Mouse (Mus musculus) MEL (cell line): ENCODE measurements around the gene Phf21a. TPM values are rescaled to one million over a fixed set of nuclear protein-coding genes. Genes with fewer than 3 reads are reported as not detected.
A peak's percentile ranks its signal among the peaks of the same experiment; 100 is the strongest.

Source experiments
- DNase-seq: peaks from one replicate; pipeline ENCODE4 v3.0.0; 2011; ENCODE audit warnings: low read depth, low spot score
- H3K27ac ChIP-seq: 2 replicates; pipeline ENCODE4 v1.5.1; 2012; ENCODE audit warnings: low read depth, mild to moderate bottlenecking, control low read depth, low read length, moderate library complexity; ENCODE audit not compliant: control insufficient read depth
- H3K27me3 ChIP-seq, 2 experiments: fragments of 150-350 bp in 1 of 2; sonication (generic) in 1 of 2; 2 replicates each; pipeline ENCODE4 v1.6.1; 2012; ENCODE audit warnings: low read length in 2 of 2, mild to moderate bottlenecking in 2 of 2, improper control_type of control experiment in 1 of 2, moderate library complexity in 1 of 2; ENCODE audit not compliant: insufficient read depth in 2 of 2, control insufficient read depth in 1 of 2
- H3K36me3 ChIP-seq, 2 experiments: 2 replicates each; pipeline ENCODE4 v1.6.1; 2012 to 2014; ENCODE audit warnings: low read length in 2 of 2, improper control_type of control experiment in 1 of 2, inconsistent platforms in 1 of 2, mild to moderate bottlenecking in 1 of 2; ENCODE audit not compliant: insufficient read depth in 2 of 2, control insufficient read depth in 1 of 2
- H3K4me1 ChIP-seq, 2 experiments: fragments of 150-350 bp in 1 of 2; sonication (generic) in 1 of 2; 2 replicates each; pipeline ENCODE4 v1.6.1; 2012; ENCODE audit warnings: low read length in 2 of 2, improper control_type of control experiment in 1 of 2, mild to moderate bottlenecking in 1 of 2; ENCODE audit not compliant: insufficient read depth in 2 of 2, control insufficient read depth in 1 of 2
- H3K4me3 ChIP-seq, 2 experiments: fragments of 150-350 bp in 1 of 2; sonication (generic) in 1 of 2; 2 replicates each; pipeline ENCODE4 v1.5.1; 2012; ENCODE audit warnings: low read depth in 2 of 2, low read length in 2 of 2, mild to moderate bottlenecking in 2 of 2, moderate library complexity in 2 of 2, control low read depth in 1 of 2, improper control_type of control experiment in 1 of 2; ENCODE audit not compliant: control insufficient read depth in 1 of 2, insufficient read depth in 1 of 2
- H3K79me2 ChIP-seq: 2 replicates; pipeline ENCODE4 v1.6.1; 2012; ENCODE audit warnings: mild to moderate bottlenecking, low read length, moderate library complexity; ENCODE audit not compliant: control insufficient read depth, poor library complexity, insufficient read depth
- H3K9ac ChIP-seq: 2 replicates; pipeline ENCODE4 v1.6.1; 2012; ENCODE audit warnings: low read depth, mild to moderate bottlenecking, control low read depth, low read length, moderate library complexity; ENCODE audit not compliant: control insufficient read depth, poor library complexity, severe bottlenecking
- H3K9me3 ChIP-seq: fragments of 150-350 bp; sonication (generic); replicated peaks from 2 replicates; pipeline ENCODE4 v1.6.1; 2012; ENCODE audit warnings: mild to moderate bottlenecking, low read length, improper control_type of control experiment, moderate library complexity; ENCODE audit not compliant: insufficient read depth
- CHD1 ChIP-seq: IDR thresholded peaks from 2 replicates; pipeline ENCODE4 v1.6.1; 2012; ENCODE audit warnings: low read depth, mild to moderate bottlenecking, inconsistent platforms, low read length, improper control_type of control experiment
- CTCF ChIP-seq, 3 experiments: IDR thresholded peaks in 2 of 3; conservative IDR thresholded peaks in 1 of 3; 2 replicates each; pipeline ENCODE4 v1.5.1; 2011 to 2012; ENCODE audit warnings: low read length in 3 of 3, low read depth in 2 of 3, mild to moderate bottlenecking in 2 of 3, improper control_type of control experiment in 1 of 3, inconsistent platforms in 1 of 3, mixed read lengths in 1 of 3, moderate library complexity in 1 of 3; ENCODE audit not compliant: control insufficient read depth in 1 of 3, insufficient read depth in 1 of 3, poor library complexity in 1 of 3, severe bottlenecking in 1 of 3
- ELF1 ChIP-seq: IDR thresholded peaks from 2 replicates; pipeline ENCODE4 v1.6.1; 2014; ENCODE audit warnings: low read depth, mild to moderate bottlenecking, inconsistent platforms, low read length, improper control_type of control experiment, moderate library complexity
- HCFC1 ChIP-seq: IDR thresholded peaks from 2 replicates; pipeline ENCODE4 v1.6.1; 2012; ENCODE audit warnings: low read depth, mild to moderate bottlenecking, inconsistent platforms, low read length, improper control_type of control experiment, moderate library complexity
- JUND ChIP-seq: IDR thresholded peaks from 2 replicates; pipeline ENCODE4 v1.6.1; 2011; ENCODE audit warnings: low read depth, mild to moderate bottlenecking, improper control_type of control experiment, low read length
- MEF2A ChIP-seq: IDR thresholded peaks from 2 replicates; pipeline ENCODE4 v1.6.1; 2014; ENCODE audit warnings: low read depth, mild to moderate bottlenecking, inconsistent platforms, low read length, improper control_type of control experiment; ENCODE audit not compliant: poor library complexity, insufficient replicate concordance, severe bottlenecking; ENCODE audit errors: extremely low read depth
- MXI1 ChIP-seq: IDR thresholded peaks from 2 replicates; pipeline ENCODE4 v1.6.1; 2011; ENCODE audit warnings: mild to moderate bottlenecking, low read depth, low read length, improper control_type of control experiment
- NRF1 ChIP-seq: IDR thresholded peaks from 2 replicates; pipeline ENCODE4 v1.6.1; 2014; ENCODE audit warnings: low read depth, mild to moderate bottlenecking, inconsistent platforms, low read length, improper control_type of control experiment, moderate library complexity; ENCODE audit not compliant: poor library complexity, insufficient read depth, severe bottlenecking
- RAD21 ChIP-seq: IDR thresholded peaks from 2 replicates; pipeline ENCODE4 v1.6.1; 2011; ENCODE audit warnings: mild to moderate bottlenecking, low read depth, low read length, improper control_type of control experiment
- SIN3A ChIP-seq: IDR thresholded peaks from 2 replicates; pipeline ENCODE4 v1.6.1; 2012; ENCODE audit warnings: low read length, improper control_type of control experiment, inconsistent platforms
- SMC3 ChIP-seq: IDR thresholded peaks from 2 replicates; pipeline ENCODE4 v1.6.1; 2011; ENCODE audit warnings: low read depth, low read length, improper control_type of control experiment
- TAL1 ChIP-seq: IDR thresholded peaks from 2 replicates; pipeline ENCODE4 v1.6.1; 2012; ENCODE audit warnings: mild to moderate bottlenecking, inconsistent platforms, low read length, moderate library complexity, mixed read lengths
- TCF12 ChIP-seq: IDR thresholded peaks from 2 replicates; pipeline ENCODE4 v1.6.1; 2014; ENCODE audit warnings: low read depth, mild to moderate bottlenecking, inconsistent platforms, low read length, improper control_type of control experiment, moderate library complexity
- USF2 ChIP-seq, 2 experiments: IDR thresholded peaks; 2 replicates each; pipeline ENCODE4 v1.6.1; 2011 to 2012; ENCODE audit warnings: improper control_type of control experiment in 2 of 2, low read length in 2 of 2, borderline replicate concordance in 1 of 2, inconsistent platforms in 1 of 2, low read depth in 1 of 2, mild to moderate bottlenecking in 1 of 2; ENCODE audit not compliant: insufficient read depth in 1 of 2
- ZMIZ1 ChIP-seq: IDR thresholded peaks from 2 replicates; pipeline ENCODE4 v1.6.1; 2012; ENCODE audit warnings: low read depth, mild to moderate bottlenecking, inconsistent platforms, low read length, improper control_type of control experiment, moderate library complexity
- ZNF384 ChIP-seq: IDR thresholded peaks from 2 replicates; pipeline ENCODE4 v1.6.1; 2012; ENCODE audit warnings: low read depth, mild to moderate bottlenecking, inconsistent platforms, low read length, improper control_type of control experiment
- polyA plus RNA-seq, 2 experiments: library from polyadenylated mRNA; stranded (reverse) in 1 of 2; unstranded in 1 of 2; fragments of >175 nt in 1 of 2; fragments of >200 nt in 1 of 2; gene quantifications; 2 replicates each; pipeline versions ENCODE4 v1.2.1 to v1.2.4; 2012; ENCODE audit warnings: low replicate concordance in 2 of 2, low read depth in 1 of 2; ENCODE audit not compliant: insufficient read length in 2 of 2, insufficient read depth in 1 of 2, missing spikeins in 1 of 2
- total RNA-seq: library from RNA; depleted of rRNA; stranded (reverse); fragments of 300-350 nt; gene quantifications from 2 replicates; pipeline ENCODE4 v1.2.3, GENCODE M21; 2012

Gene Phf21a
- total and polyA plus RNA-seq, 3 experiments, result 4.7 to 245 (median 15.6) TPM

DNA sequence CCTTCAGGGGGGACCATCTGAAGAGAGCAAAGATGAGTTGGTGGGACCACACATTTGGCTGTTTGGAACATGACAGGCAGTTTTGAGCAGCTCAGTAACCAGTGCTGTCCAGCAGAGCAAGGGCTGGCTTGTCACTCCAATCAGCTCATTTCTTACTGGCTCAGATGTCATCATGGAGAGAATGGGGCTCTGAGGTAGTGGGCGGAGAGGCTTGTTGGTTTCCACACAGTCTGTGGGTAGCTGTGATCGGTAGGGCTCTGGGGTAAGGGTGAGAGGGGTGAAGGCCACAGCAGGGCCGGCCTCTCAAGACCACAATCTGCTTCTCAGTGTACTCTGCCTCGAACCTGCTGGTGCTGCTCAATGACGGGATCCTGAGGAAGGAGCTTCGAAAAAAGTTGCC lies 283.4 kb downstream of the Phf21a start:
- peak; percentile 44 for DNase-seq
- Histone ChIP-seq H3K36me3 (no peaks in the 10 kb centered on the region; a peak in 1 of 4 replicates), H3K9me3 (no peaks in the 10 kb centered on the region), H3K27ac (no peak overlapping the region), H3K9ac (peak overlapping the region; percentile 77)
- TF ChIP-seq MXI1 (no peak), HCFC1 (no peak), SMC3 (no peak; the same call in 1 of the 2 replicates), ZMIZ1 (no peak), TAL1 (no peak), NRF1 (no peak)
- TF ChIP-seq, all 39 proteins: peak for 0
- Histone ChIP-seq H3K4me1 (peaks cover 0 to 12% of the 10 kb centered on the region in 2 experiments; a peak in 2 of 4 replicates), H3K79me2 (peaks cover 5% of the 10 kb centered on the region), H3K27me3 (no peaks in the 10 kb centered on the region), H3K4me3 (peak overlapping the region; percentile 72 to 84)

DNA sequence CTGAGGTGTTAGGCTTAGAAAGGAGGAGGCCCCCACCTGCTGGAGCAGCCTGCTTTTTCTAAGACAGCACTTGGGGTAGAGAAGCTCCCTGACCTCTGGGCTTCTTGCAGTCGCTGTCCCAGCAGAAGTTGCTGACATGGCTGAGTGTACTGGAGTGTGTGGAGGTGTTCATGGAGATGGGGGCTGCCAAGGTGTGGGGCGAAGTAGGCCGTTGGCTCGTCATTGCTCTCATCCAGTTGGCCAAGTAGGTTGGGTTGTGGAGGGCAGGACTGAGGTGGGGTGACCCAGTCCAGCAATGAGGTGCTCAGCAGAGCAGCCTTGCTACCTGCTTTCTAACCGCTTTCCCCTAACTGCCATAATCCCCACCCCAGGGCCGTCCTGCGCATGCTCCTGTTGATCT lies 284.4 kb downstream of the Phf21a start:
- H3K27ac ChIP-seq, result no peak overlapping the region
- H3K4me1 ChIP-seq, result peaks cover 0 to 12% of the 10 kb centered on the region in 2 experiments; a peak in 2 of 4 replicates
- no peak for TF ChIP-seq CHD1
- no peak for TF ChIP-seq ZNF384
- no peak for TF ChIP-seq TAL1
- no peak for TF ChIP-seq JUND
- no peak for TF ChIP-seq RAD21
- no peak for TF ChIP-seq USF2 (IDR thresholded peaks at IDR 0.05; ENCODE audit: borderline replicate concordance in 1 of 2, insufficient read depth in 1 of 2, low read depth in 1 of 2, low read length in 2 of 2)
- no peak for TF ChIP-seq SIN3A
- TF ChIP-seq TCF12, result no peak
- TF ChIP-seq ZMIZ1, result no peak
- no peak for TF ChIP-seq HCFC1
- no peak for TF ChIP-seq NRF1
- TF ChIP-seq MEF2A, result no peak
- no peak for TF ChIP-seq ELF1
- no peak for TF ChIP-seq CTCF (IDR thresholded peaks at IDR 0.05 in 2 of 3, conservative IDR thresholded peaks at IDR 0.05 in 1 of 3; ENCODE audit: control insufficient read depth in 1 of 3, insufficient read depth in 1 of 3, low read depth in 2 of 3, low read length in 3 of 3, poor library complexity in 1 of 3, severe bottlenecking in 1 of 3)
- H3K9me3 ChIP-seq, result no peaks in the 10 kb centered on the region
- H3K79me2 ChIP-seq, result peaks cover 5% of the 10 kb centered on the region
- DNase-seq, result no peak
- H3K36me3 ChIP-seq, result no peaks in the 10 kb centered on the region; a peak in 1 of 4 replicates
- no peaks in the 10 kb centered on the region for H3K27me3 ChIP-seq
- H3K9ac ChIP-seq, result no peak overlapping the region
- H3K4me3 ChIP-seq, result no peak overlapping the region
